Mouse (Mus musculus) kidney, postnatal 10 days (tissue): ENCODE data around the gene Gm14325.
"Not testable (repeated sequence)": the region's sequence is repeated elsewhere in the genome, so short reads cannot be mapped to it uniquely, and the experiment has no call there.

Source experiments
- DNase-seq: peaks from one replicate; pipeline ENCODE4 v3.0.0; 2021; ENCODE audit warnings: mixed read lengths

Gene Gm14325

GRCm38 (mm10) chr2:177839901-177840663 lies at the start of gene Gm14325:
Gene Gm14325 (minus strand): TSS chr2:177840336.
- DNase-seq, result peak; percentile 78

GRCm38 (mm10) chr2:177887743-177888142 lies 47.6 kb upstream of the Gm14325 start:
- not testable (repeated sequence) for DNase-seq

GRCm38 (mm10) chr2:177862254-177862653 lies 22.1 kb upstream of the Gm14325 start:
- DNase-seq, result not testable (repeated sequence)

- not testable (repeated sequence) for DNase-seq
These were observed 3.5 kb upstream of the Gm14325 start for GRCm38 (mm10) chr2:177843666-177844065.

- not testable (repeated sequence) for DNase-seq
These were observed 3.4 kb downstream of the Gm14325 start for GRCm38 (mm10) chr2:177836756-177837155.

GRCm38 (mm10) chr2:177835733-177836536 lies 4.2 kb downstream of the Gm14325 start:
- not testable (repeated sequence) for DNase-seq

- peak; percentile 53 for DNase-seq
These were observed 18.2 kb downstream of the Gm14325 start for GRCm38 (mm10) chr2:177821952-177822351.

GRCm38 (mm10) chr2:177806170-177806569 lies 34.0 kb downstream of the Gm14325 start:
- not testable (repeated sequence) for DNase-seq

GRCm38 (mm10) chr2:177787351-177787750 lies 52.8 kb downstream of the Gm14325 start:
- DNase-seq, result not testable (repeated sequence)
